Mouse (Mus musculus) erythroblast, embryonic 14.5 days (primary cell): ENCODE results near the gene Cep164. TPM values are rescaled to one million over a fixed set of nuclear protein-coding genes. Genes with fewer than 3 reads are reported as not detected.
A peak's percentile ranks its signal among the peaks of the same experiment; 100 is the strongest.

Experiments used
- H3K27me3 ChIP-seq: 2 replicates; pipeline ENCODE4 v1.6.1; 2012; ENCODE audit warnings: inconsistent platforms; ENCODE audit not compliant: control insufficient read depth
- H3K36me3 ChIP-seq: 2 replicates; pipeline ENCODE4 v1.6.1; 2012; ENCODE audit warnings: mild to moderate bottlenecking, inconsistent platforms; ENCODE audit not compliant: control insufficient read depth
- H3K4me1 ChIP-seq: 2 replicates; pipeline ENCODE4 v1.6.1; 2012; ENCODE audit warnings: inconsistent platforms; ENCODE audit not compliant: control insufficient read depth
- H3K4me3 ChIP-seq: replicated peaks from 2 replicates; pipeline ENCODE3; 2012; ENCODE audit warnings: moderate library complexity, mild to moderate bottlenecking, inconsistent platforms
- H3K9me3 ChIP-seq: 2 replicates; pipeline ENCODE4 v1.6.1; 2012; ENCODE audit warnings: low read length, inconsistent platforms, mixed read lengths; ENCODE audit not compliant: control insufficient read depth
- GATA1 ChIP-seq: IDR thresholded peaks from 2 replicates; pipeline ENCODE4 v1.6.1; 2012; ENCODE audit warnings: low read length, inconsistent platforms, mixed read lengths
- TAL1 ChIP-seq: IDR thresholded peaks from 3 replicates; pipeline ENCODE4 v1.6.1; 2012; ENCODE audit warnings: low read length, inconsistent platforms, mixed read lengths
- polyA plus RNA-seq: library from polyadenylated mRNA; stranded (reverse); fragments of >175 nt; gene quantifications from 2 replicates; pipeline ENCODE4 v1.2.3, GENCODE M21; 2012

The Cep164 gene
- polyA plus RNA-seq, 1 experiment, result 3.3 TPM

DNA sequence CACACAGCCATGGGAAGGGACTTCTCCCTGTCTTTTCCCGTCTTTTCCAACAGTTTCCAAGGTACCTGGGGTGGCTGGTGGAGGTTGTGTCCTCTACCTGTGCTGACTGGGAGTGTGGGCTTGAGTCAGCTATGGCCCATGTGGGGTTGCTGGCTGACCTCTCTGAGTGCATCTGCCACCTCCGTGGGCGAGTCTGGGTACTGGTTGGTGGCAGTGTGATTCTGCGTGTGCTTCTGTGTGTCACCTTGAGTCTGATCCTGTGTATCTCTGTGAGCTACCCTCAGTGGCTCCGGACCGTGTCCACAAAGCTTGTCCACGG is 11.4 kb upstream of the Cep164 start:
- Histone ChIP-seq H3K4me3 (peak overlapping the region; percentile 56), H3K27me3 (peaks cover 34% of the 10 kb centered on the region), H3K4me1 (peaks cover 3% of the 10 kb centered on the region), H3K9me3 (no peaks in the 10 kb centered on the region), H3K36me3 (no peaks in the 10 kb centered on the region)
- TF ChIP-seq GATA1, result no peak
- no peak for TF ChIP-seq TAL1

GRCm38 (mm10) chr9:45839139-45839981 is 10.9 kb upstream of the Cep164 start:
- peak overlapping the region; percentile 56 for H3K4me3 ChIP-seq
- H3K9me3 ChIP-seq, result no peaks in the 10 kb centered on the region
- TF ChIP-seq GATA1 (no peak), TAL1 (no peak)
- H3K36me3 ChIP-seq, result no peaks in the 10 kb centered on the region
- peaks cover 3% of the 10 kb centered on the region for H3K4me1 ChIP-seq
- H3K27me3 ChIP-seq, result peaks cover 34% of the 10 kb centered on the region

DNA sequence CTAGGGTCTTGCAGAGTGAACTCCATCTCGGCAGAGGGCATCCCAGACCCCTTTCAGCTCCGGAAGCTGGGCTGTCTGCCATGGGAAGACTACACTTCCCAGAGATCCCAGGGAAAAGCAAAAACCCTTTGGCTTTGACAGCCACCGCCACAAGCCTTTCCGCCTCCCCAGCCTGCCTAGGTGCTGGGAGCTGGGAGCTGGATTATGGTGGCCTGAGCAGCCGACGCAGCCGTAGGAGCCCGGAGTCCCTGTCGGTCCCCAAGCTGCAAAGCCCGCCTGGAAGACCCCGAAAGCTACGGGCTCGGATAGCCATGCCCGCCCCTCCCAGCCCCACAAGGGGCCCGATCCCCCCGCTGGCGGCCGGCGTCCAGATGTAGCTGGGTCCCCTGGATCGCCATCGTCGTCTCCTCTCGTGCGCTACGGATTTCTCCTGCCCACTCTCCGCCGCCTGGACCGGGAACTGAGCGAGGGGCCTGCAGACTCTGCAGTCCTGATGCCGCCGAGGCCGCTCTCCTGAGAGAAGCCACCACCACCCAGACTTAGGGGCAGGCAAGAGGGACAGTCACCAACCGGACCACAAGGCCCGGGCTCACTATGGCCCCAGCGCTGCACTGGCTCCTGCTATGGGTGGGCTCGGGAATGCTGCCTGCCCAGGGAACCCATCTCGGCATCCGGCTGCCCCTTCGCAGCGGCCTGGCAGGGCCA is 10.1 kb upstream of the Cep164 start, which contains the start of gene Bace1:
Gene Bace1 (plus strand): TSS at position 147 of the 705 bp plus-strand sequence.
- no peaks in the 10 kb centered on the region for H3K36me3 ChIP-seq
- H3K27me3 ChIP-seq, result peaks cover 34% of the 10 kb centered on the region
- no peaks in the 10 kb centered on the region for H3K9me3 ChIP-seq
- peaks cover 3% of the 10 kb centered on the region for H3K4me1 ChIP-seq
- TF ChIP-seq GATA1 (no peak), TAL1 (no peak)
- H3K4me3 ChIP-seq, result peak within 1 kb of the TSS; percentile 56

DNA sequence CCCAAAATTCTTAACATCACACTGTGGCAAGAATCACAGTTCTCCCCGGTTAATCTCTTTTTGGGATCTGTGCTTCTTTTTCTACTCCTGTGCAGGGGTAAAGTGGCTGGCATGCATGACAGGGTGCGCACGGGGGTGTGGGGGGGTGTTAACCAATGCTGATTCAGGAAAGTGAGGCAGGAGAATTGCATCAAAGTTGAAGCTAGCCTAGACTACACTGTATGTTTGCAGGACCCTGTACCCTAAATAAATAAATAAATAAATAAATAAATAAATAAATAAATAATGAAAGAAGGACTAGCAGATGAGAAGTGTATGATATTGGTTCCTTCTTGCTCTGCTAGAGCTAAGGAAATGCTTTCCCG is 9.6 kb upstream of the Cep164 start:
- no peaks in the 10 kb centered on the region for H3K9me3 ChIP-seq
- no peaks in the 10 kb centered on the region for H3K36me3 ChIP-seq
- H3K27me3 ChIP-seq, result peaks cover 34% of the 10 kb centered on the region
- no peak for TF ChIP-seq GATA1
- no peak for TF ChIP-seq TAL1
- no peak overlapping the region for H3K4me3 ChIP-seq
- H3K4me1 ChIP-seq, result peaks cover 3% of the 10 kb centered on the region

DNA sequence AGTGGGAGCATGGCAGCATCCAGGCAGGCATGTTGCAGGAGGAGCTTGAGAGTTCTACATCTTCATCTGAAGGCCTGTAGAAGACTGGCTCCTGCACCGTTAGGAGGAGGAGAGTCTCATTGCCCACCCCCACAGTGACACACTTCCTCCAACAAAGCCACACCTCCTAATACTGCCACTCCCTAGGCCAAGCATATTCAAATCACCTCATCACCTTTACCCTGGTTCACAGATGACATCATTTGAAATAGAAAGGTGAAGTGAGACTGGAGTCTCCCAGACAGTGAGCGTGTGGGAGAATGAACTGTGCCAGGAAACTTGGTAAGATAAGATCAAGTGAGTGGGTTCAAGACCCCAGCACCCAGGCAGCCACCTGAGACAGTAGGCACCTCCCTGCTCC is 5.0 kb upstream of the Cep164 start:
- no peak overlapping the region for H3K4me3 ChIP-seq
- H3K36me3 ChIP-seq, result no peaks in the 10 kb centered on the region
- peaks cover 7% of the 10 kb centered on the region for H3K4me1 ChIP-seq
- TF ChIP-seq GATA1 (no peak), TAL1 (no peak)
- peaks cover 6% of the 10 kb centered on the region for H3K9me3 ChIP-seq
- H3K27me3 ChIP-seq, result peaks cover 10% of the 10 kb centered on the region

- TF ChIP-seq GATA1, result no peak
- no peak for TF ChIP-seq TAL1
- Histone ChIP-seq H3K4me1 (peaks cover 12% of the 10 kb centered on the region), H3K4me3 (no peak overlapping the region), H3K9me3 (peaks cover 6% of the 10 kb centered on the region), H3K27me3 (peaks cover 4% of the 10 kb centered on the region), H3K36me3 (no peaks in the 10 kb centered on the region)
Measured at GRCm38 (mm10) chr9:45832898-45833297, 4.4 kb upstream of the Cep164 start.

- peak overlapping the region; percentile 81 for H3K4me3 ChIP-seq
- H3K9me3 ChIP-seq, result peaks cover 6% of the 10 kb centered on the region
- TF ChIP-seq TAL1 (no peak), GATA1 (no peak; the same call in 1 of the 2 replicates)
- no peaks in the 10 kb centered on the region for H3K36me3 ChIP-seq
- H3K4me1 ChIP-seq, result peaks cover 20% of the 10 kb centered on the region
- H3K27me3 ChIP-seq, result no peaks in the 10 kb centered on the region
Measured at GRCm38 (mm10) chr9:45829107-45829506, 616 bp upstream of the Cep164 start.

DNA sequence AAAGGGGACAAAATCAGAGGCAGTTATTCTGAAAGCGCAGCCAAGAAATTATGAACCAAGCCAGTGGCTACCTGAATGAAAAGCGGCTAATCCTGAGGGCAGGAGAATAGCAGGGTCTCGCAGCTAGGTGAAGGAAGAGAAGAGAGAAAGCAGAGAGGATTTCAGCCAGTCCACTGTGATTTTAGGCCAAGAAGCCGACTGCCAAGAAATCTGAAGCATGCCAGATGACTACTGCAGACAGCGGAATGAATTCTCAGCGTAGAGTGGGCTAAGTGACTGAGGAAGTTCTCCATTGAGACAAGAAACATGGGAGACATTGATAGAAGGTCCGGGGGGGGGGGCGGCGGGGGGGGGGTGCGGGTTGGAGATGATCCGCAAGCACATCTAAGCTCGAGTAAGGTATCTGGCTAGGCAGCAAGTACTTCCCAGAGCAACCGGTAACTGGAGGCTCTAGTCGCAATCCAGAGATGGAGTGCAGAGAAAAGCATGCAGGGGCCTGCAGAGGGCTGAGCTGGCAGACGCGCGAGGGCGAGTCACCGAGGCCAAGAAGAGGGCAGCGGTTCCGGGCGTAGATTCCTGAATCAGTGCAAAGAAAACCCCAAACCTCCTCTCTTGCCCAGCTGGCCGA is 714 bp downstream of the Cep164 start:
- Histone ChIP-seq H3K27me3 (no peaks in the 10 kb centered on the region), H3K4me1 (peaks cover 20% of the 10 kb centered on the region), H3K4me3 (peak overlapping the region; percentile 81), H3K9me3 (peaks cover 6% of the 10 kb centered on the region), H3K36me3 (peaks cover under 1% of the 10 kb centered on the region)
- TF ChIP-seq GATA1 (no peak), TAL1 (no peak)
